Mouse (Mus musculus): ENCODE measurements around the gene Tnfrsf14.

- TF ChIP-seq TAL1 (IDR thresholded peaks at IDR 0.05; ENCODE audit: low read length): no peak
- TF ChIP-seq GATA1 (IDR thresholded peaks at IDR 0.05; ENCODE audit: low read length): no peak
Observed at GRCm38 (mm10) chr4:154963901-154964580, 35.7 kb upstream of the Tnfrsf14 start, which contains the start of gene Pank4.
